Mouse (Mus musculus): ENCODE data around the gene Spns3. TPM values are rescaled to one million over a fixed set of nuclear protein-coding genes. Genes with fewer than 3 reads are reported as not detected.

Gene Spns3
- polyA plus RNA-seq, 1 experiment from 2014 or later, result 0.07 TPM

DNA sequence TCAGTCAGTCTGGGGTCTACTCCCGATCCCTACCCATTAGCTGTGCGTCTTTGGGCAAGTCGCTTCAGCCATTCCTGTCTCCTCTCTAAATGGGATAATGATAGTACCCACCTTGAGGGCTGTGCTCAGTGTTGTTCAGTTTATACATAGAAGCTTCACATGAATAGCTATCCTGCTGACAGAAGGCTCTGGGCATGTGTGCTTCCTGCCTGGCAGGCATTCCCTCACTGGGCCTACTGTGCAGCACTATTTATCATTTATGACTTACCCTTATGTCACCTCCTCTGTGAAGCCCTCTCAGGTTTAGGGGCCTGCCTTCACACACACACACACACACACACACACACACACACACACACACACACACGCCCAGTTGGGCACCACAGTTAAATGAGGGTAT lies 50.2 kb downstream of the Spns3 start:
- H3K27me3 ChIP-seq (ENCODE audit: control insufficient read depth, insufficient read depth, low read length), result no peaks in the 10 kb centered on the region

GRCm38 (mm10) chr11:72497367-72497766 lies 52.9 kb downstream of the Spns3 start:
- DNase-seq (ENCODE audit: low spot score) (no peak), ATAC-seq (ENCODE audit: insufficient number of reproducible peaks, low FRiP score, low TSS enrichment, low read depth) (no peak)
- 0 out of 2 replicates have a peak, but pooled peaks cover 2% of the 10 kb centered on the region for H3K4me1 ChIP-seq (ENCODE audit: control insufficient read depth, insufficient read depth, low read length)
- no peaks in the 10 kb centered on the region for H3K9me3 ChIP-seq (ENCODE audit: control insufficient read depth, low read length)
- 19% methylated on average over 4 of the region's 4 CpGs for WGBS
- H3K9ac ChIP-seq (ENCODE audit: low read length), result no peak overlapping the region
- no peak overlapping the region for H3K4me2 ChIP-seq (ENCODE audit: low read depth, severe bottlenecking)
- no peak overlapping the region for H3K27ac ChIP-seq (replicated peaks; ENCODE audit: low read depth, low read length)
- H3K27me3 ChIP-seq (ENCODE audit: control insufficient read depth, insufficient read depth, low read length), result no peaks in the 10 kb centered on the region
- H3K36me3 ChIP-seq (ENCODE audit: control insufficient read depth, insufficient read depth, low read length), result no peaks in the 10 kb centered on the region
- no peak overlapping the region for H3K4me3 ChIP-seq (ENCODE audit: low read depth, low read length)

More for the DNA sequence above, 50.2 kb downstream of the Spns3 start:
- H3K27ac ChIP-seq (replicated peaks; ENCODE audit: low read depth, low read length), result no peak overlapping the region
- H3K9me3 ChIP-seq (ENCODE audit: control insufficient read depth, low read length), result no peaks in the 10 kb centered on the region
- H3K36me3 ChIP-seq (ENCODE audit: control insufficient read depth, insufficient read depth, low read length), result no peaks in the 10 kb centered on the region
- no peak overlapping the region for H3K9ac ChIP-seq (ENCODE audit: low read length)
- no peak for ATAC-seq (ENCODE audit: insufficient number of reproducible peaks, low FRiP score, low TSS enrichment, low read depth)
- H3K4me3 ChIP-seq (ENCODE audit: low read depth, low read length), result no peak overlapping the region
- 89% methylated on average over 4 of the region's 4 CpGs for WGBS
- no peak for DNase-seq (ENCODE audit: low spot score)
- H3K4me2 ChIP-seq (ENCODE audit: low read depth, severe bottlenecking), result no peak overlapping the region
- 0 out of 2 replicates have a peak, but pooled peaks cover 2% of the 10 kb centered on the region for H3K4me1 ChIP-seq (ENCODE audit: control insufficient read depth, insufficient read depth, low read length)

DNA sequence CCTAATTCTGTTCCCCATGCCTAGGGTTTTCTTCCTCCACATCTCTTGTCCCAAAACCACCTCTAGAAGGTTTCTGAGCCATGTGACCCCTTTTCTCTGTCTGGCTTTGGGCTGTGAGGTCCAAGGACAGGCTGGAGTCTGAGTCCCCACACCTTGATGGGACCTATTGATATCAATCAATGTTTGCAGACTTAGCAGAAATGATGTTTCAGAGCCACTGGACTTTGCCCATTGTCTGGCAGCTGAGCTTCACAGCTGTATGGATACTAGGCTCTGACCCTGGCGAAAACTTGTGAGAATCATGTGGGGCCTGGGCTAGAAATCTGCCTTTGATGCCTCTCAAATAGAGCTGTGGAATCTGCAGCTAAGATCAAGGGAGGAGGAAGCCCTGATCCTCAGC lies 53.5 kb downstream of the Spns3 start:
- Histone ChIP-seq H3K4me2 (ENCODE audit: low read depth, severe bottlenecking) (no peak overlapping the region), H3K9ac (ENCODE audit: low read length) (no peak overlapping the region), H3K4me1 (ENCODE audit: control insufficient read depth, insufficient read depth, low read length) (0 out of 2 replicates have a peak, but pooled peaks cover 2% of the 10 kb centered on the region), H3K36me3 (ENCODE audit: control insufficient read depth, insufficient read depth, low read length) (no peaks in the 10 kb centered on the region), H3K27me3 (ENCODE audit: control insufficient read depth, insufficient read depth, low read length) (no peaks in the 10 kb centered on the region), H3K4me3 (ENCODE audit: low read depth, low read length) (no peak overlapping the region), H3K27ac (replicated peaks; ENCODE audit: low read depth, low read length) (no peak overlapping the region), H3K9me3 (ENCODE audit: control insufficient read depth, low read length) (no peaks in the 10 kb centered on the region)
- ATAC-seq (ENCODE audit: insufficient number of reproducible peaks, low FRiP score, low TSS enrichment, low read depth) (no peak), DNase-seq (ENCODE audit: low spot score) (no peak)
- 59% methylated on average over 1 of the region's 1 CpGs for WGBS

DNA sequence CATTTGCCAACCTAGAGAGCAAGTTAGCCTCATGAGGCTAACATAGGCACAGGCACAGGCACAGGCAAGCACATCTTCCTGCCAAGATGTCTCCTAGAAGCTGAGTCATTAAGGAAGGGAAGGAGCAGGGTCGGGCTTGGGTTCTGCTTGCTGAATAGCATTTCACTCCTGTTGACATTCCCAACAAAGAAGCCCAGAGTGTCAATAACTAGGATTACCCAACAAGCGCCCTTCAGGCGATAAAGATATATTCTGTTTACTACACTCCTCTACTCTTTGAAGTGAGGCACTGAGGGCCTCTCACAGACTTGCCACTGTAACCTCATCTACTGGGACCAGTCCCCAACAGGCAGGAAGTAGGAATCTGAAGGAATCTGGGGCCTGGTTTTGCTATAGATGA lies 54.2 kb downstream of the Spns3 start:
- no peak for DNase-seq (ENCODE audit: low spot score)
- no peak overlapping the region for H3K27ac ChIP-seq (replicated peaks; ENCODE audit: low read depth, low read length)
- H3K4me2 ChIP-seq (ENCODE audit: low read depth, severe bottlenecking), result no peak overlapping the region
- no peak for ATAC-seq (ENCODE audit: insufficient number of reproducible peaks, low FRiP score, low TSS enrichment, low read depth)
- H3K9ac ChIP-seq (ENCODE audit: low read length), result no peak overlapping the region
- no peak overlapping the region for H3K4me3 ChIP-seq (ENCODE audit: low read depth, low read length)
- no peaks in the 10 kb centered on the region for H3K36me3 ChIP-seq (ENCODE audit: control insufficient read depth, insufficient read depth, low read length)
- H3K9me3 ChIP-seq (ENCODE audit: control insufficient read depth, low read length), result no peaks in the 10 kb centered on the region
- 46% methylated on average over 3 of the region's 3 CpGs for WGBS
- no peaks in the 10 kb centered on the region for H3K4me1 ChIP-seq (ENCODE audit: control insufficient read depth, insufficient read depth, low read length)
- H3K27me3 ChIP-seq (ENCODE audit: control insufficient read depth, insufficient read depth, low read length), result no peaks in the 10 kb centered on the region

- peaks cover 10% of the 10 kb centered on the region for H3K27me3 ChIP-seq (ENCODE audit: control insufficient read depth, insufficient read depth, low read length)
- H3K9ac ChIP-seq (ENCODE audit: low read length), result no peak overlapping the region
- no peak overlapping the region for H3K4me2 ChIP-seq (ENCODE audit: low read depth, severe bottlenecking)
- no peak overlapping the region for H3K4me3 ChIP-seq (ENCODE audit: low read depth, low read length)
- H3K27ac ChIP-seq (replicated peaks; ENCODE audit: low read depth, low read length), result no peak overlapping the region
- ATAC-seq (ENCODE audit: insufficient number of reproducible peaks, low FRiP score, low TSS enrichment, low read depth) (no peak), DNase-seq (ENCODE audit: low spot score) (peak; percentile 78)
- no peaks in the 10 kb centered on the region for H3K9me3 ChIP-seq (ENCODE audit: control insufficient read depth, low read length)
- WGBS, result 52% methylated on average over 8 of the region's 8 CpGs
- peaks cover under 1% of the 10 kb centered on the region for H3K4me1 ChIP-seq (ENCODE audit: control insufficient read depth, insufficient read depth, low read length)
- no peaks in the 10 kb centered on the region for H3K36me3 ChIP-seq (ENCODE audit: control insufficient read depth, insufficient read depth, low read length)
Observed at GRCm38 (mm10) chr11:72494046-72494988, 56.0 kb downstream of the Spns3 start.

- 68% methylated on average over 15 of the region's 15 CpGs for WGBS
- no peak for ATAC-seq (ENCODE audit: insufficient number of reproducible peaks, low FRiP score, low TSS enrichment, low read depth)
- no peaks in the 10 kb centered on the region for H3K9me3 ChIP-seq (ENCODE audit: control insufficient read depth, low read length)
- H3K4me3 ChIP-seq (ENCODE audit: low read depth, low read length), result no peak overlapping the region
- no peaks in the 10 kb centered on the region for H3K36me3 ChIP-seq (ENCODE audit: control insufficient read depth, insufficient read depth, low read length)
- no peak overlapping the region for H3K9ac ChIP-seq (ENCODE audit: low read length)
- no peak overlapping the region for H3K27ac ChIP-seq (replicated peaks; ENCODE audit: low read depth, low read length)
- H3K4me1 ChIP-seq (ENCODE audit: control insufficient read depth, insufficient read depth, low read length), result peaks cover 9% of the 10 kb centered on the region
- H3K4me2 ChIP-seq (ENCODE audit: low read depth, severe bottlenecking), result no peak overlapping the region
- no peak for DNase-seq (ENCODE audit: low spot score)
- H3K27me3 ChIP-seq (ENCODE audit: control insufficient read depth, insufficient read depth, low read length), result peaks cover 28% of the 10 kb centered on the region
Observed at GRCm38 (mm10) chr11:72491130-72491960, 59.0 kb downstream of the Spns3 start.

DNA sequence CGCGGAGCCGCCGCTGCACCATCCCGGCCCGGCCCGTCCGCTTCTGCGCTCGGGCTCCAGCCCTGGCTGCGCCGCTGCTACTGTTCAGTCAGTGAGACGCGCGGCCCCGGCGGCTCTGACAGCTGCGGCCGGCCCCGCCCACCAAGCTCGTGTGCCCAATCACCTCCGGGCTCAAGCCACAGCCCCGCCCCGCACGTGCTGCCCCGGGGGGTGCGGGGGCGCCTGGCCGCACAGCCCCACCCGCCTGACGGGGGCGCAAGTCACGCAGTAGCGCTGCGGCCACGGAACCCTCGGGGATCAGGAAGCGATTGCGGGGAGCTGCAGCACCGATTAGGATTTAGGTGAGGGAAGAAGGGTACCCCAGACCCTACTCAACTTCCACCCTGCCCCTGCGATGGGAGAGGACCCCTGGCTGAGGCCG lies 60.4 kb downstream of the Spns3 start, which contains the start of gene Spns2:
Spns2 (minus strand) TSS at position 24 of the 421 bp plus-strand sequence.
- no peaks in the 10 kb centered on the region for H3K36me3 ChIP-seq (ENCODE audit: control insufficient read depth, insufficient read depth, low read length)
- H3K4me1 ChIP-seq (ENCODE audit: control insufficient read depth, insufficient read depth, low read length), result peaks cover 9% of the 10 kb centered on the region
- DNase-seq (ENCODE audit: low spot score) (peak; percentile 88), ATAC-seq (ENCODE audit: insufficient number of reproducible peaks, low FRiP score, low TSS enrichment, low read depth) (peak; percentile 85)
- H3K27me3 ChIP-seq (ENCODE audit: control insufficient read depth, insufficient read depth, low read length), result peaks cover 28% of the 10 kb centered on the region
- peak within 1 kb of the TSS; percentile 43 for H3K4me3 ChIP-seq (ENCODE audit: low read depth, low read length)
- WGBS, result under 1% methylated on average over 39 of the region's 42 CpGs
- no peak within 1 kb of the TSS for H3K27ac ChIP-seq (replicated peaks; ENCODE audit: low read depth, low read length)
- peak within 1 kb of the TSS; percentile 30 for H3K9ac ChIP-seq (ENCODE audit: low read length)
- peak within 1 kb of the TSS; percentile 99 for H3K4me2 ChIP-seq (ENCODE audit: low read depth, severe bottlenecking)
- no peaks in the 10 kb centered on the region for H3K9me3 ChIP-seq (ENCODE audit: control insufficient read depth, low read length)

DNA sequence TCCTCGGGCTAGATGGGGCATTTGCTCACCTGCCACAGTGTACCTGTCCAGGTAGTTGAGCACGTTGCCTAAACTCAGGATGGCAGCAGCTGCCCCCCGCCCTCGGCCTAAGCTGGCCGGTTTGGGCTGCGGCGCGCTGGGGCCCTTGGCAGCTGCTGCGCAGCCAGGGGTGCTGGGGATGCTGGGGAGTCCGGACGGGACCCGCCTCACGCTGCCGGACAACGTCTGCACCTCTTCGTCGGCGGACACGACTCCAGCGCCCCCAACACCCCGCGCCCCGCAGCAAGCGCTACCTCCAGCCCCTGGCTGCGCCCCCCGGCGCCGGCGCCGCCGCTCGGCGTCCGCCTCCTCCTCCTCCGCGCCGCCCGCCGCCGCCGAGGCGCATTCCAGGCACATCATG lies 60.9 kb downstream of the Spns3 start:
- no peak; the same call in 1 of the 2 replicates for ATAC-seq (ENCODE audit: insufficient number of reproducible peaks, low FRiP score, low TSS enrichment, low read depth)
- peaks cover 28% of the 10 kb centered on the region for H3K27me3 ChIP-seq (ENCODE audit: control insufficient read depth, insufficient read depth, low read length)
- DNase-seq (ENCODE audit: low spot score), result peak; percentile 35

More for the DNA sequence above, 60.9 kb downstream of the Spns3 start:
- no peak overlapping the region for H3K27ac ChIP-seq (replicated peaks; ENCODE audit: low read depth, low read length)
- H3K4me2 ChIP-seq (ENCODE audit: low read depth, severe bottlenecking), result peak overlapping the region; percentile 99
- H3K4me1 ChIP-seq (ENCODE audit: control insufficient read depth, insufficient read depth, low read length), result peaks cover 9% of the 10 kb centered on the region
- peak overlapping the region; percentile 30 for H3K9ac ChIP-seq (ENCODE audit: low read length)
- peak overlapping the region; percentile 43 for H3K4me3 ChIP-seq (ENCODE audit: low read depth, low read length)
- 1% methylated on average over 25 of the region's 42 CpGs for WGBS
- no peaks in the 10 kb centered on the region for H3K36me3 ChIP-seq (ENCODE audit: control insufficient read depth, insufficient read depth, low read length)
- no peaks in the 10 kb centered on the region for H3K9me3 ChIP-seq (ENCODE audit: control insufficient read depth, low read length)

Data from limb, embryonic 11.5 days (tissue).